Mouse (Mus musculus) heart, adult 18-20 months (tissue): ENCODE results near the gene H13. TPM values are rescaled to one million over a fixed set of nuclear protein-coding genes. Genes with fewer than 3 reads are reported as not detected.
"Not testable (repeated sequence)": the region's sequence is repeated elsewhere in the genome, so short reads cannot be mapped to it uniquely, and the experiment has no call there.

Experiments
- DNase-seq, 2 experiments: peaks; one replicate each; pipeline ENCODE4 v3.0.0; 2021 to 2022; ENCODE audit warnings: mixed read lengths in 1 of 2
- total RNA-seq, 2 experiments: library from RNA; stranded (reverse); gene quantifications; 2 replicates each; pipeline ENCODE4 v1.2.3; 2021

H13 gene
- total RNA-seq, 2 experiments from 2014 or later, result 32.7 to 39.6 TPM

DNA sequence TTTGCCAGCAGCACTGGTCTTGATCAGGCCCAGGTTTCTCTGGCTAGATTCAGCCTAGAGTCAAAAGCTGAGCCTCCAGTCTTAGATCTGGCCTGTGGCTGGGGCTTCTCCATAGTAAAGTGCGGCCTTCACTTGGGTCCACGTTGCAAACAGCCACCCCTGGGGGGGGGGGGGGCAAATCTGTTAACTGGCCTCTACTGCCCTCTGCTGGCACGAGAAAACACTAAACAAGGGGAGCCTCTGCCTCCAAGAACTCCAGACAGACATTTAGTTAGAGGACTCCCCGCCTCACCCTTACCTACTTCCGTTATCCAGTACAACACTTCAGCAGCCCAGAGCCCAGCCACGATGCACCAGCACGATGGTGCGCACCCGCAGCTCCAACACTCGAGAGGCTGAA lies 11.9 kb upstream of the H13 start:
- peak in 1 of 2 experiments; percentile 77 for DNase-seq

DNA sequence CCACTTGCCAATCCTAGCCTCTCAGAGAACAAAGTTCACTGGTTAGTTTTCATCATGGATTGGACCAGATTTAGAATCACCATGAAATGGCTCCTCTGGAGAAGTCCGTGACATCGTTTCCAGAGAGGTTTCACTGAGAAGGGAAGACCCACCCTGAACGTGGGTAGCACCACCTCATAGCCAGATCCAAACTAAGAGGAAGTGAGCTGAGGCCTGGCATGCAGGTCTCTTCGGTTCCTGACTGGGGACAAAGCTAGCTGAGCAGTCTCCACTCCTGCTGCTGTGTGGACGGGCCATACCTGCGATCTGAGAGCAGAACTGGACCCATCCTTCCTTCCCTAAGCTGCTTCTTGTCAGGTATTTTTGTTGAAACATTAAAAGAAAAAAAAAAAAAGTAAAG lies 8.1 kb upstream of the H13 start:
- no peak for DNase-seq

DNA sequence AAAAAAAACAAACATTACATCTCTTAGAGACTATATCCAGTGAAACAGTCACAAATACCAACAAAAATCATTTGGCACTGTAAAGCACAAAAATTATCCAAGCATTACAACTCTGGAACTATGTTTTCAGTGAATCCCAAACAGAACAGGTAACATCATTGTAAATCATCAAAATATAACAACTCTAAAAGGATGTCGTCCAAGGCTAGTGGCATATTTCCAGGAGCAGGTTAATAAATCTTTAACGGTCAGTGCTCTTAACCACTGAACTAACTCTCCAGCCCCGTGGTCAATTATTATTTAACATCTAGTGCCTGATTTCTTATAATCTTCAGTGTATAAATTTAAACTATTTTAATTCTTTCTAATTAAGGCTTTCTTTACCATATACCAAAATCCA lies 3.1 kb upstream of the H13 start:
- DNase-seq, result not testable (repeated sequence)

DNA sequence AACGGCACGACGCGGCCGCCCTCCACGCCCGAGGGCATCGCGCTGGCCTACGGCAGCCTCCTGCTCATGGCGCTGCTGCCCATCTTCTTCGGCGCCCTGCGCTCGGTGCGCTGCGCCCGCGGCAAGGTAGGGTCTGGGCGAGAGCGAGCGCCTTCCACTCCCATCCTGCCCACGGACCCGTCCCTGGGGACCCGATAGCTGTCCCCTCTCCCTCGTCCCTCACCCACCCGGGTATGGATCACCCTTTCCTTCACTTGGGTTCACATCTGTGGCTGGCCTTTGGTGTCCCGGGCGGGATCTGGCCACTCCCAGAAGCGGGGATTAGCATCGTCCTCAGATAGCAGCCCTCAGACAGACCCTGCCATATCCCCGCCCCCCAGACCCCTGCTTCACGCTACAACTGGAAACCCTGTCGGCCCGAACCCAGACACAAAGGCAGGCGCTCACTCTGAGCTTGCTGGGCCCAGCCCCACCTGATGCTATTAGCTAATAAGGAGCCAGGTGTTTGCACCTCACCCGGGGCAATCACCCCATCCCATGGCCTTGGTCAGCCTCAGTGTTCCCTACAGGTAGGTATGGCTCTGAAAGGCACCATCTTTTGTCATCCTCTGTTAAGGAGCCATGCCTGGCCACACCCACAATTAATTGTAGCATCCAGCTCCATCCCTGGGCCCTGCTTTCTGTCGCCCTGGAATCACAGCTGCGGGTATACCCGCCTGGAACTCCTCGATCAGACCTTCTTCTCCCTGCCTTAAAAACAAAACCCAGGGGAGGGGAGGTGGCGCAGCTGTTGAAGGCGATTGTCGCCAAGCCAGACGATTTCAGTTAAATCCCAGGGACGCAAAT lies 601 bp downstream of the H13 start:
- peak in 1 of 2 experiments; percentile 56 for DNase-seq

DNA sequence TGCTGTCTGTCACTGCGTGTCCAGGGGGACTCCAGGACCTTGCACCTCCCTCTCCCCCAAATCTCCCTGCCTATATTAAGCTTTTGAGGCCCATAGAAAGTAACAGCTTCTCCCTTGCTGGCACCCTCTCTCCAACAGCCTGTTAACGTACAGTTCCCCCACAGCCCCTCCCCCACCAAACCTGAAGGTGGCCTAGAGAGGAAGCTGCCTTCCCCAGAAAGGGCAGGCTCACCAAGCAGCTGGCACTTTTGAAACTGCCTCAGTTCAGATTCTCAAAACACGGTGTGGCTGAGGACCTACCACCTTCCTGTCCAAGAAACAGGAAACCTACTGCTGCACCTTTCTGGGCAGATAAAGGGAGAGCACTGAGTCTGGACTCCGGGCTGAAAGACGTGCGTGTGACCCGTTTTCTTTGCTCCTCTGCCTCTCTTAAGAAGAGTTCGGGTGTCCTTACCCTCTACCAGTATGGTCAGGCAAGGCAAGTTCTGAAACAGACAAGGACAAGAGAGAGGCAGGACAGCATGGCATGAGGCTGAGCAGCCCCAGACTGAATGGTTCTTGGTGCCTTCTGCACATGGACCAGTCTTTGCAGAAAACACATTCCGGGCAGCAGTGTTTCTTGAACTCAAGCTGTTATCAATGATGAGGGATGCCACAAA lies 1.9 kb downstream of the H13 start:
- DNase-seq, result peak in 1 of 2 experiments; percentile 29

DNA sequence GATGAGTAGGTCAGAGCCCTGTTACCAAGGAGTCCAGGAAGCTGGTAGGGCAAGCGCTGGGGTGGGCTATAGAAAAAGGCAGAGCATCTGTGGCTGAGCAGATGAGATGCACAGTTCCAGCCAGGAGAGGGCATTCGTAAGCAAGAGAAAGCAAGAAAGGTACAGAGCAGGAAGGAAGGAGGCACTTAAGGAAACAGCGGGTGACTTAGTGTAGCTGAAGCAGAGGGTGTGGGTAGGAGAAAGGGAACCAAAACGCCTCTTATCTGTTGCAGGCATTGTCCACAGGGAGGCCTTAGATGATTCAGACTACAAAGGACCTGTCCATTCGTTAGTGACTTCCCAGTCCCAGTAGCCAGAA lies 2.4 kb downstream of the H13 start:
- DNase-seq, result peak; percentile 39 to 59

DNA sequence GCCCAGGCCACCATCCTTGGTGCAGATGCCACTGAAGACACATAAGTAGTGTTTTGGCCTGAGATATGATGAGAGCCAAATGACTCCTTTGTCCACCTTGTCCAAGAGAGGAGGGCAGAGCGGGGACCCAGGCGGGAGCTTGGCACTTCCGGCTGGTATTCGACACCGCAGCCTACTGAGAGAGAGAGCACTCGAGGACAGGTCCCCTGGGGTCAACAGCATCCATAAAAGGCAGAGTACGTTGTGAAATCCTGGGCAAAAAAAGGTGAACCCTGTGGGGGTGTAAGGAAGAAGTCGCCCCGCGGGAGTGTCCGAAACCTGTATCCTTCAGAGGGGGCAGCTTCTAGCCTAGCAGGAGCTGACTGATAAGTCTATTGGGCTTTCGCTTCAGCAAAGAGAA lies 2.9 kb downstream of the H13 start:
- peak in 1 of 2 experiments; percentile 29 for DNase-seq

DNA sequence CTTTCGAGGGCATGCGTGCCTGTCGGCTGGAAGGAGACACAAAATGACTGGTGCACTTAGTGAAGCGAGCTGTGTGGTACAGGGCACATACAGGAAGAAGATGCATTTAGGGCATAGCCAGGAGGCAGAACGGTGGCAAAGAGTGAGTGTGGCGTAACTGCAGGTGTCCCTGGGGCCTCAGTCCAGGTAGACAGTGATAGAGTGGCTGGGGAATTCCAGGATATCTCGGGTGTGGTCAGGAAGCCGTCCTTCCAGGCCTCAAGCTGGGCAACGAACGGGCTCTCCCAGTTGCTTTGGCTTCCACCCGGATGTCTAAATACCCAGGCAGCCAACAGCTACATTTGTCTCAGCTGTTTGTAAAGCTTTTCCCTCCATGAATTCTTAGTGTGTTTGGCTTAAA lies 4.9 kb downstream of the H13 start:
- DNase-seq, result no peak

DNA sequence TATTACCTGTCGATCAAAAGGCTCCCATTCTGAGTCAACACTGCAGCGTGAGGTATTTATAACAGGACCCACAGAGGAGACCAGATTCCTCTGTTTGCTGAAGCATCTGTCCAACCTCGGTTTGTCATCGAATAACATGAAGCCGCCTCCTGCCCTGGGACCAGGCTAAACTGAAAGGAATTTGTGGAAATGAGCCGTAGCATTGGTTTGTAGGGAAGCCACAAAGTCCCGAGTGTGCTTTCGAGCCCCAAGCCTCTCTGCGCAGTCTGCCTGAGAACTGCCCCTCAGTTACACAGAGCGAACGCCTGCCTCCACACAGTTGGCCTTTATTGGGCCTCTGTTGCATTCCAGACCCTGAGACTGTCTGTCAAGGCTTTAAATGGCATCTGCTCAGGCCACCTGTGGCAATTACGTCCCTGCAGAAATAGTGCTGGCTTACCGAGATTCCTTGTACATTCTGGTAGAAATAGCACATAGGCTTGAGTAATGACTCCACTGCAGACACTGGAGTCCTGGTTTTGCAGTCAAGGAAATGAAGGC lies 6.1 kb downstream of the H13 start:
- peak in 1 of 2 experiments; percentile 2 for DNase-seq

DNA sequence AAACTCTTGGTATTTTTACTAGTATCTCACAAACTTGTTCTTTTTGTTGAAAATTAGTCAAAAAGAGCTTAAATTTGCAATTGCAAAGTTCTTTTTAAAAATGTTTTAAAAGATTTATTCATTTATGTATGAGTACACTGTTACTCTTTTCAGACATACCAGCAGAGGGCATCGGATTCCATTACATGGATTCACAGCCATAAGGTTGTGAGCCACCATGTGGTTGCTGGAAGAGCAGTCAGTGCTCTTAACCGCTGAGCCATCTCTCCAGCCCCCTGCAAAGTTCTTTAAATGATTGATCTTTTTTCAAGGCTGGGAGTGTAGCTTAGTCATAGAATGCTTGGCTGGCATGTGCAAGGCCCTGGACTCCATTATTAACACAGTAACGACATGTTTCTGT lies 9.0 kb downstream of the H13 start:
- no peak for DNase-seq

DNA sequence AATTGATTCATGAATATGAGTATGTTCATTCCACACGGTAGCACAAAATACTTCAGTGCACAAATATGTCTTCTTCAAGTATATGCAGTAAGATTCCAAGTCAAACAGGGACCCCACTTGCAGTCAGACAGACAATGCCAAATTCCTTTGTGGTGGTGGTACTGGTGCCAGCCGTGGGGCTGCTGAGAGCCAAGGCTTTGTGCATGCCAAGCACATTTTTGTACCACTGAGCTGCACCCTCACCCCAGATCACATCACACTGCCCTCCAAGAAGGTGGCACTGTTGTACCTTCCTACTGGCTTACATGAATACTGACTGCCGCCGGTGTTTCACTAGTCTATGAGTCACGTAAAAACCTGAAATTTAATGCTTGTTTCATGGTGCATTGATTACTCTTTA lies 9.7 kb downstream of the H13 start:
- DNase-seq, result no peak

DNA sequence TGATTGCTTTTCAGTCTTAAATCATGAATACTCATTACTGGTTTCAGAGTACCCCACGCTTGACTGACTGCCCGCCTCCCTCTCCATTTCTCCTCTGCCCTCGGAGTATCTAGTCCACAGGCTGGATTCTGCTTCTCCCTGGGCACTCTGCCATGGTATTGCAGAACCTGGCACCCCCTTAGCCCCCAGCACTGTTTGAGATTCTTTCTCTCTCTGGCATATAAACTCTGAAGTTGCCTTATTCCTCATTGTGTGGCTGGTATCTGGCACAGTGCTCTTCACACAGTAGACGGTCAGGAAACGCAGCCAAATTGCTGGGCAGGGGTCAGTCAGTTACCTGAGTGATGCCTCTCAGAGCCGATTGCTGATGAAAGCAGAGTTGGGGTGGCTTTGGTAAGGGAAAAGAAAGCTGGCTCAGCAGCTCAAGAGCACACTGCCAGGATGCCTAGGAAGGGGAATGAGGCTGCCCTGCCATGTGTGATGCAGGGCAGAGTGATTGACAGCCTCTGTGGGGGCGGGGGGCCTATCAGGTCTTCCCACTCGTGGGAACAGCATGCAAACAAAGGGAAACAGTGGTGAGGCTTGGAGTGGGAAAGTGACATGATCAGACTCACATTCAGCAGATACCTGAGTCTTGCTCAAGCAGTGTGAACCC lies 10.6 kb downstream of the H13 start:
- no peak for DNase-seq

DNA sequence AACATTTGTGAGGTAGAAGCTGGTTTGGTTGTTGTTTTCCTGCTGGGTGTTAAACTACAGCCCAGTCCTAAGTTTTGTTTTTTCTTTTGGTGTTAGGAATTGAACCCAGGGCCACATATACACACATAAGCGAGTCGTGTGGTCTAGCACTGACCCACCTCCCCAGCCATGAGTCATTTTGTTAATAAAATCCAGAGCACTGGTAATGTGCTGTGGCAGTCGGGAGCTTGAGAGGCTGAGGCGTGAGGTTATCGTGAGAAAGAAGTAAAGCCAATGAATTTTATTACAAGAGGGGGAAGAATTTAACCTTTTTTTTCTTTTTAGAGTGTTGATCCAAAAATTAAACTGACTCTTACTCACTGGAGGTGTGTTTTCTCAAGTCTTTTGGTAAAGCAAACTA lies 13.8 kb downstream of the H13 start:
- no peak for DNase-seq

DNA sequence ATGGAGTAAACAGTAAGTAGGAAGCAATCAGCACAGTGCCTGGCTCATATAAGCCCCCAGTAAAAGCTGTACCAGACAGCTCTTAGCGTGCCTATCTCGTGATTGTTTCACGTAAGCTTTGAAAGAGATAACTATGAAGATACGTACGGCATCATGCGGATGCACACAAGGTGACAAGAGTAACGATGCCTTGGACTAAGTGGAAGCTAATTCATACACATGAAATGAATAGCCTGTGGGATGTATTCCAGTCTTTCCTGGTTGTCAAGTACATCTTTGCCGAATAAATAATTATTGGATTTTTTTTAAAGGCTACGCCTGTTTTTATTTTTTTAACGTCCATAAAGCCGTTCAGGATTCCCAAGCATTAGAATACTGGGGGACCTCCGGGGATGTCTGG lies 17.1 kb downstream of the H13 start:
- DNase-seq, result no peak

DNA sequence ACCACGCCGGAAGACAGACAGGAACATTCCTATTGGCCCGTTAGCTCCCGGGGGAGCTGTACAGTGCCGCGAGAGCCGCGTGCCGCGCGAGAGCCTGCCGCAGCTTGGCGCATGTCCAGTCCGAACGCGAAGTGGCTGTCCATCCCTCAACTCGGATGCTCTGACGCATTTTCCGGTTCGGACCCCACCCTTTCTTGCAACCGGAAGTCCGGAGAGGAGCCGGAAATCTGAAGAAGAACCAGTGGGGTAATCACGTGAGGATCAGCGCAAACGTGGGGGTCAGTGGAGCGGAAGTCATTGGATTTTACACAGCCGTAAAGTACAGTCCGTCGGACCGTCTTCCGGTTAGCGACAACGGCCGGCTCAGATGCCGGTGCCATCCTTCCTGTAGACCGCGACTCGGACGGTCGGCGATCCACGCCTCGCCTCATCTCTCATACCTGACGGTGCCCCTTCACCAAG lies 17.6 kb downstream of the H13 start, which contains the start of gene Mcts2:
Gene Mcts2 (plus strand): TSS at position 230 of the 462 bp plus-strand sequence.
- peak; percentile 95 to 96 for DNase-seq

DNA sequence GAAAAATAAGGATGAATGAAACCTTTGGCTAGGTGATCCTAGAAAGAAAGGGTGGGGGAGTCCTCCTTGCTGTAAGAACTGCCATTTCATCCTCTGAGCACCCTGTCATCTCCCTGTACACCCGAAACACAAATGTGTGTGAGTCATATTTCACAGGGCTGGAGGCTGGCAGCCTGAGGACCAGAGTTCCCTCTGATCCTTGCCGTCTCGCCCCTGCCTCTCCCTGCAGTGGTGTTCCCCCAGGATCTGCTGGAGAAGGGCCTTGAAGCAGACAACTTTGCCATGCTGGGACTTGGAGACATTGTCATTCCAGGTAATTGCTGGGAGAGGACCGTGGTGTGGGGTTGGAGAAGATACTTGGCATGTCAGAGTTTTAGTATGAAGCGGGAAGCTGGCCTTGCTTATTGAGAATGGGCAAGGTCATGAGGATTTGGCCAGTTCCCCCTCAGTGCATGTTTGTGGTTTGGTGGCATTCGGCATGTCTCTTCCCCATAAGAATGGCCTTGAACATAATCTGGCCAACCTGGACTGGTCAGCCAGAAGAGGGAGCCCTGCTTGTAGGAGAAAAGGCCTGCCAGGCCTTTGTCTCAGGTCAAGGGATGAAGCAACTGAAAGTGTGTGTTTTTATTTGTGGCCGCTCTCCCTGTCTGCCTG lies 22.4 kb downstream of the H13 start:
- DNase-seq, result peak in 1 of 2 experiments; percentile 45

DNA sequence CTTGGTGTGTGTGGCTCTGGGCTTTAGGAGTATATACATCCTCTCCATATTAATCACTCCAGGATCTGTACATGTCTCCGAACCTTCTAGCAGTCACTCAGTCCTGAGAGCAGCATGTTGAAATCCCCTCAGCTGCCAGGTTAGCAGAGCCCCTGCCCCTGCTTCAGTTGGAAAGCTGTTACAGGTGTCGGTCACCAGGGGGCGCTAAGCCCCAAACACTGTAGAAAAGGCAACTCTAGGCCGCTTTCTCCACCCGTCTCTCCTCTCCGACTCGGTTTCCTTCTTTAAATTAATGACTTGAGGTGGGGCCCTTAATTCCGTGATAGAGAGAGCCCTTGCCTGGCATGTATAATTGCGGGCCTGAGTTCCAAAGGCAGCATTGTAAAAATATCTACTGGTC lies 24.0 kb downstream of the H13 start:
- DNase-seq, result peak; percentile 66 to 81

DNA sequence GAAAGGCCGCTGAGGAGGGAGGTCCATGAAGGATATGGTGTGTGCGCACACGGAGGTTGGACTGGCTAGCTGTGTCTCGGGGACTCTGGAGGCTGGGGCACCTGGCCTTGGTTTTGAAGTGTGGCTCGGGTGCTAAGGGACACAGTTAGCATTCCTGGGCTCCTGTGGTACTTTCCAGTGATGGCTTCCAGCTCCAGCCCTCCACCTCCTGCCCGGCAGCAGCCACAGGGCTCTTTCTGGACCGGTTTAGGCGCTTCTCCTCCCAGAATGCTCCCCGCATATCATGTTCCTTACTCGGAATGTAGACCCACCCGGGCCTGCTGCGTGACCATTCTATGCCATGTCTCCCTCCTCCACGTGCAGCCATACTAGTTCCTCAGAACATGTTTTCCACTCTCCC lies 24.5 kb downstream of the H13 start:
- no peak for DNase-seq

DNA sequence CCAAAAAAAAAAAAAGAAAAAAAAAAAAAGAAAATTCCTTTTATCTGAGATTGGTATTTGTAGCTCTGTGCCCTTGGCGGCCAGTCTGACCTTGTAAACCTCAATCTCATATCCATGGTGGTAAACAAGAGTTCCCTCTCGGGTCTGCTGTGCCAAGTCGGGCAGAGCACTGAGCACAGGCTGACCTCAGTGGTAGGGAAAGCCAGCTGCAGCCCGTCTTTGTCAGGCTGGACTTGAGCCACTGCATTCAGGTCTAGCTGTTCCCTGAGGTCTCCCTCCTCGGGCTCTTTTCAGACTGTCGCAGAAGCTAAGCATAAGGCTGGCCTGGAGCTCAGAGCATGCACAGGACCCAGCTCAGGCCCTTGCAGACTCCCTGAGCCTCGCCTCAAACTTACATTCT lies 25.4 kb downstream of the H13 start:
- DNase-seq, result peak; percentile 41 to 66

DNA sequence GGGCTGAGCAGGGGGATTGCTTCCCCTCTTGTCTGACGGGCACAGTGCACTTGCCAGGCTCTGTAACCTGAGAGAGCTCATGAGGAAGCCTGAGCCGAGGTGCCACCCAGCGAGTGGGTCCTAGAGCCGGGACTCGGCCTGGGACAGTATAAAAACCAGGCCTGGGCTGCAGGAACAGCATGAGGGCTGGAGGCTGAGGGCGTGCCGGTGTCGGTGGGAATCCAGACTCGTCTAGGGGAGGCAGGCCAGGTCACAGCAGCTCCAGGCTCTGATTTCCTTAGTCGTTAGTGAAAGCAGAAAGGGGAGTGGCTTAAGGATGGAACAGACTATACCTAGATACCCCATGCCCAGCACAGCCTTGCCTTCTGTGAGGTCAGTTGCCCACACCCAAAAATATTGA lies 26.8 kb downstream of the H13 start:
- no peak for DNase-seq

DNA sequence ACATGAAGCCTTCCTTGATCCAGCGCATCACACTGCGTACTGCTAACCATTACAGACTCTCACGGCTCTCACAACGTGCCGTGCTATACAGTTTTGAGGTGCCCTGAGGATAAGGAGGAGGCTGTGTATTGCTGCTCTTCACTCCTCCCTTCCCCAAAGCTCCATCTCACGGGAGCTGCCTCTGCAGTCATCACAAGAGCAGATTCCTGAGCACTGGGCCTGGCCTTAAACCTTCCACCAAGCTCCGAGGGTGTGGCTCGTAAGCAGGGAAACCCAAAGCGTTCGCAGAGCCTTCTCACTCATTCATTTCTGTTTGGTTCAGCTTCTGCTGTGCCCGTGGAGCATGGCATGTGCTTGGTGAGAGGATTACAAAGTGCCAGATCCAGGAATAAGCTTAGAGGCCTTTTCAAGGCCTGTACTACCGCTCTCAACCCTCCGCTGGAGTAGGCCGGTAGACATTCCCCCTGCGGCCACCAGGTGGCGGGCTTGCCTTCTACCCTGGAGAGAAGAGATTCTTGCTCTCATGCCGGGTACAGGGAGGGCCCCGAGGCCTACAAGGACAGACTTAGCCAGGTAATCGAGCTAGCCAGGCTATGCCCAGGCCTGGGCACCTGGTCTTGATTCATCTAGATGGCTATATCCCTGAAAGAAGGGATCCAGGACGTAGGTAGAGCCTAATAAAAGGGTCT lies 27.4 kb downstream of the H13 start:
- DNase-seq, result peak; percentile 91 to 95

DNA sequence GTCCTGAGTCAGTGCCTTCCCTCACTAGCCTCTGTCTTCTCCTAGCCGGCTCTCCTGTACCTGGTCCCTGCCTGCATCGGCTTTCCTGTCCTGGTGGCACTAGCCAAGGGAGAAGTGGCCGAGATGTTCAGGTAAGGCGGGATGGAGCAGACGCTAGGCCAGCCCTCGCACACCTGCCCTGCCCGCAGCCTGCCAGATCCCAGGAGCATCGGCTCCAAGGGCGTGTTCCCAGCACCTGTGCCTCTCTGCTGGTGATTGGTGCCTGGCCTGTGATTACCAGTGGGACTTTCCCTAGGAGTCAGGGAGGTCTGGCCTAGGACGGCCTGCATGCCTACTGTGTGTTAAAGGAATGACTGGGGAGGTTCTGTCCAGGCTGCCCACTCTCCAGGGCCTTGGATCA lies 30.9 kb downstream of the H13 start:
- no peak for DNase-seq
